Mouse (Mus musculus): ENCODE measurements at regions not wholly inside any gene's neighbourhood (a gene's known extent, or its start where the extent isn't known, plus 50 kb on each side); places are given as distances from the start of the nearest gene placed in this dataset.

- peaks cover 89% of the 10 kb centered on the region for H3K27me3 ChIP-seq (ENCODE audit: insufficient read depth, low read length)
- H3K9me3 ChIP-seq (ENCODE audit: low read length): no peaks in the 10 kb centered on the region
- TF ChIP-seq NANOG (IDR thresholded peaks at IDR 0.05; ENCODE audit: borderline replicate concordance, low read length) (no peak), POU5F1 (IDR thresholded peaks at IDR 0.05; ENCODE audit: borderline replicate concordance, low read length) (no peak), CTCF (conservative IDR thresholded peaks at IDR 0.05; ENCODE audit: low read length) (no peak)
- peak overlapping the region; percentile 57 for H3K4me3 ChIP-seq (replicated peaks; ENCODE audit: low read length)
- peaks cover 63% of the 10 kb centered on the region for H3K4me1 ChIP-seq (replicated peaks; ENCODE audit: low read depth, low read length)
- H3K36me3 ChIP-seq (ENCODE audit: insufficient read depth, low read length): no peaks in the 10 kb centered on the region
Measured at GRCm38 (mm10) chr5:120322732-120323316, 108.7 kb upstream of the Lhx5 start.

- Histone ChIP-seq H3K27me3 (ENCODE audit: insufficient read depth, low read length) (peaks cover 81% of the 10 kb centered on the region), H3K36me3 (ENCODE audit: insufficient read depth, low read length) (no peaks in the 10 kb centered on the region), H3K4me3 (replicated peaks; ENCODE audit: low read length) (no peak overlapping the region), H3K4me1 (replicated peaks; ENCODE audit: low read depth, low read length) (peaks cover 63% of the 10 kb centered on the region), H3K9me3 (ENCODE audit: low read length) (no peaks in the 10 kb centered on the region)
- no peak for TF ChIP-seq POU5F1 (IDR thresholded peaks at IDR 0.05; ENCODE audit: borderline replicate concordance, low read length)
- TF ChIP-seq CTCF (conservative IDR thresholded peaks at IDR 0.05; ENCODE audit: low read length): no peak
- TF ChIP-seq NANOG (IDR thresholded peaks at IDR 0.05; ENCODE audit: borderline replicate concordance, low read length): no peak
Measured at GRCm38 (mm10) chr5:120324111-120324510, 107.4 kb upstream of the Lhx5 start.

- H3K9me3 ChIP-seq (ENCODE audit: low read length): no peaks in the 10 kb centered on the region
- no peak for TF ChIP-seq CTCF (conservative IDR thresholded peaks at IDR 0.05; ENCODE audit: low read length)
- TF ChIP-seq POU5F1 (IDR thresholded peaks at IDR 0.05; ENCODE audit: borderline replicate concordance, low read length): no peak
- TF ChIP-seq NANOG (IDR thresholded peaks at IDR 0.05; ENCODE audit: borderline replicate concordance, low read length): no peak
- peaks cover 63% of the 10 kb centered on the region for H3K4me1 ChIP-seq (replicated peaks; ENCODE audit: low read depth, low read length)
- peaks cover 76% of the 10 kb centered on the region for H3K27me3 ChIP-seq (ENCODE audit: insufficient read depth, low read length)
- H3K4me3 ChIP-seq (replicated peaks; ENCODE audit: low read length): 0 out of 2 replicates have a peak overlapping the region, but pooled peaks have one; percentile 3
- no peaks in the 10 kb centered on the region for H3K36me3 ChIP-seq (ENCODE audit: insufficient read depth, low read length)
Measured at GRCm38 (mm10) chr5:120325386-120325910, 106.1 kb upstream of the Lhx5 start.

GRCm38 (mm10) chr5:120332030-120332429 is 99.5 kb upstream of the Lhx5 start:
- Histone ChIP-seq H3K27me3 (ENCODE audit: insufficient read depth, low read length) (peaks cover 39% of the 10 kb centered on the region), H3K36me3 (ENCODE audit: insufficient read depth, low read length) (no peaks in the 10 kb centered on the region), H3K4me3 (replicated peaks; ENCODE audit: low read length) (0 out of 2 replicates have a peak overlapping the region, but pooled peaks have one; percentile 6), H3K4me1 (replicated peaks; ENCODE audit: low read depth, low read length) (peaks cover 15% of the 10 kb centered on the region), H3K9me3 (ENCODE audit: low read length) (no peaks in the 10 kb centered on the region)
- no peak for TF ChIP-seq CTCF (conservative IDR thresholded peaks at IDR 0.05; ENCODE audit: low read length)
- TF ChIP-seq NANOG (IDR thresholded peaks at IDR 0.05; ENCODE audit: borderline replicate concordance, low read length): no peak
- TF ChIP-seq POU5F1 (IDR thresholded peaks at IDR 0.05; ENCODE audit: borderline replicate concordance, low read length): no peak

- Histone ChIP-seq H3K4me1 (replicated peaks; ENCODE audit: low read depth, low read length) (peaks cover 22% of the 10 kb centered on the region), H3K27me3 (ENCODE audit: insufficient read depth, low read length) (peaks cover 38% of the 10 kb centered on the region), H3K4me3 (replicated peaks; ENCODE audit: low read length) (no peak overlapping the region), H3K36me3 (ENCODE audit: insufficient read depth, low read length) (no peaks in the 10 kb centered on the region), H3K9me3 (ENCODE audit: low read length) (no peaks in the 10 kb centered on the region)
- TF ChIP-seq NANOG (IDR thresholded peaks at IDR 0.05; ENCODE audit: borderline replicate concordance, low read length) (no peak), CTCF (conservative IDR thresholded peaks at IDR 0.05; ENCODE audit: low read length) (no peak), POU5F1 (IDR thresholded peaks at IDR 0.05; ENCODE audit: borderline replicate concordance, low read length) (no peak)
Measured at GRCm38 (mm10) chr5:120339162-120339561, 92.3 kb upstream of the Lhx5 start.

GRCm38 (mm10) chr5:120340696-120341231 is 90.7 kb upstream of the Lhx5 start:
- TF ChIP-seq CTCF (conservative IDR thresholded peaks at IDR 0.05; ENCODE audit: low read length): no peak
- no peak for TF ChIP-seq POU5F1 (IDR thresholded peaks at IDR 0.05; ENCODE audit: borderline replicate concordance, low read length)
- no peak for TF ChIP-seq NANOG (IDR thresholded peaks at IDR 0.05; ENCODE audit: borderline replicate concordance, low read length)
- Histone ChIP-seq H3K4me3 (replicated peaks; ENCODE audit: low read length) (no peak overlapping the region), H3K36me3 (ENCODE audit: insufficient read depth, low read length) (no peaks in the 10 kb centered on the region)

GRCm38 (mm10) chr5:120350461-120350860 is 81.0 kb upstream of the Lhx5 start:
- no peaks in the 10 kb centered on the region for H3K9me3 ChIP-seq (ENCODE audit: low read length)
- TF ChIP-seq NANOG (IDR thresholded peaks at IDR 0.05; ENCODE audit: borderline replicate concordance, low read length): no peak
- TF ChIP-seq POU5F1 (IDR thresholded peaks at IDR 0.05; ENCODE audit: borderline replicate concordance, low read length): no peak
- TF ChIP-seq CTCF (conservative IDR thresholded peaks at IDR 0.05; ENCODE audit: low read length): no peak
- peaks cover 31% of the 10 kb centered on the region for H3K27me3 ChIP-seq (ENCODE audit: insufficient read depth, low read length)
- H3K4me1 ChIP-seq (replicated peaks; ENCODE audit: low read depth, low read length): peaks cover 8% of the 10 kb centered on the region
- H3K36me3 ChIP-seq (ENCODE audit: insufficient read depth, low read length): no peaks in the 10 kb centered on the region
- no peak overlapping the region for H3K4me3 ChIP-seq (replicated peaks; ENCODE audit: low read length)

More at GRCm38 (mm10) chr5:120340696-120341231, 90.7 kb upstream of the Lhx5 start:
- H3K27me3 ChIP-seq (ENCODE audit: insufficient read depth, low read length): peaks cover 29% of the 10 kb centered on the region
- H3K9me3 ChIP-seq (ENCODE audit: low read length): no peaks in the 10 kb centered on the region
- H3K4me1 ChIP-seq (replicated peaks; ENCODE audit: low read depth, low read length): peaks cover 22% of the 10 kb centered on the region

GRCm38 (mm10) chr5:120351827-120352226 is 79.7 kb upstream of the Lhx5 start:
- H3K9me3 ChIP-seq (ENCODE audit: low read length): no peaks in the 10 kb centered on the region

More at GRCm38 (mm10) chr5:120351827-120352226, 79.7 kb upstream of the Lhx5 start:
- no peaks in the 10 kb centered on the region for H3K36me3 ChIP-seq (ENCODE audit: insufficient read depth, low read length)
- no peak overlapping the region for H3K4me3 ChIP-seq (replicated peaks; ENCODE audit: low read length)
- peaks cover 36% of the 10 kb centered on the region for H3K27me3 ChIP-seq (ENCODE audit: insufficient read depth, low read length)
- peaks cover 8% of the 10 kb centered on the region for H3K4me1 ChIP-seq (replicated peaks; ENCODE audit: low read depth, low read length)
- TF ChIP-seq NANOG (IDR thresholded peaks at IDR 0.05; ENCODE audit: borderline replicate concordance, low read length) (no peak), CTCF (conservative IDR thresholded peaks at IDR 0.05; ENCODE audit: low read length) (no peak), POU5F1 (IDR thresholded peaks at IDR 0.05; ENCODE audit: borderline replicate concordance, low read length) (no peak)

Measured in E14TG2a.4 (cell line).